Mouse (Mus musculus): Measurements from ENCODE around the gene Mecp2.

DNA sequence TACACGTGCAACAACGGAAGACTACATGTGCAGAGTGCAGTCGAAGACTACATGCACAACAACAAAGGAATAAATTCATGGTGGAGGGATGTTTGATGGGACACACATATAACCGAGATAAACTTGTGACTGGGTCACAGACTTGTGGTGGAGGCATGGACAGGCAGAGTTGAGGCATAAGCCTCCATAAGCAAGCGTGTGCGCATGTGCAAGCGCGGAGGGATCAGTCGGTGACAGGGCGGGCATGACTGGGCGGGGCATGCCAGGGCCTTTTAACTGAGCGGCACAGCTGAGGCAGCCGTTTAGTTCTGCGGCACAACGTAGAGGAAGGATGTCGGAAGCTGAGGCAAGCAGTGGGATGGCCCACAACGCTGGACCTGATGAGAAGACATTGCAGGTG is 41.8 kb upstream of the Mecp2 start, which contains the start of gene Tktl1:
- TF ChIP-seq GATA1 (IDR thresholded peaks at IDR 0.05; ENCODE audit: low read length) (no peak), TAL1 (IDR thresholded peaks at IDR 0.05; ENCODE audit: low read length) (no peak)

Data from erythroblast, embryonic 14.5 days (primary cell).